Mouse (Mus musculus) liver, embryonic 14 days (tissue): Measurements from ENCODE around the gene Cpne4. TPM values are rescaled to one million over a fixed set of nuclear protein-coding genes. Genes with fewer than 3 reads are reported as not detected.

Experiments used
- polyA plus RNA-seq: library from polyadenylated mRNA; depleted of rRNA; stranded (reverse); fragments of >200 nt; gene quantifications from 2 replicates; pipeline ENCODE4 v1.2.3, GENCODE M21; 2012; rRNA removed

Cpne4 gene
- polyA plus RNA-seq = 0.01 and 0.03 TPM in 2 replicates

GRCm38 (mm10) chr9:104546986-104547385, at the start of gene Cpne4:
Gene Cpne4, plus strand, starts transcription at chr9:104547286.

GRCm38 (mm10) chr9:105053147-105053557, 506.1 kb downstream of the Cpne4 start, which contains the start of gene Mrpl3:
Gene Mrpl3, plus strand, starts transcription at chr9:105053239.

Other genes starting within 250 kb of the Cpne4 start
- gene Acpp, start 209.5 kb upstream of the Cpne4 start, polyA plus RNA-seq = 0.15 and 0.22 TPM in 2 replicates